Mouse (Mus musculus): Measurements from ENCODE around the gene Obsl1. TPM values are rescaled to one million over a fixed set of nuclear protein-coding genes. Genes with fewer than 3 reads are reported as not detected.

Gene Obsl1
- total RNA-seq, 2 experiments from 2014 or later = 28.4 to 41.4 TPM

- Histone ChIP-seq H3K4me3 (no peak overlapping the region), H3K27ac (no peak overlapping the region)
- intact Hi-C loops (cut with DNase I) = no loop called here
- no peak for DNase-seq
- TF ChIP-seq CTCF (IDR thresholded peaks at IDR 0.05) = peak; percentile 70
Measured at GRCm38 (mm10) chr1:75494878-75495548, 11.2 kb downstream of the Obsl1 start.

- Histone ChIP-seq H3K4me3 (no peak overlapping the region), H3K27ac (no peak overlapping the region)
- DNase-seq = no peak
- no peak for TF ChIP-seq CTCF (IDR thresholded peaks at IDR 0.05)
- intact Hi-C loops (cut with DNase I) = no loop called here
Measured at GRCm38 (mm10) chr1:75492579-75493170, 13.6 kb downstream of the Obsl1 start.

DNA sequence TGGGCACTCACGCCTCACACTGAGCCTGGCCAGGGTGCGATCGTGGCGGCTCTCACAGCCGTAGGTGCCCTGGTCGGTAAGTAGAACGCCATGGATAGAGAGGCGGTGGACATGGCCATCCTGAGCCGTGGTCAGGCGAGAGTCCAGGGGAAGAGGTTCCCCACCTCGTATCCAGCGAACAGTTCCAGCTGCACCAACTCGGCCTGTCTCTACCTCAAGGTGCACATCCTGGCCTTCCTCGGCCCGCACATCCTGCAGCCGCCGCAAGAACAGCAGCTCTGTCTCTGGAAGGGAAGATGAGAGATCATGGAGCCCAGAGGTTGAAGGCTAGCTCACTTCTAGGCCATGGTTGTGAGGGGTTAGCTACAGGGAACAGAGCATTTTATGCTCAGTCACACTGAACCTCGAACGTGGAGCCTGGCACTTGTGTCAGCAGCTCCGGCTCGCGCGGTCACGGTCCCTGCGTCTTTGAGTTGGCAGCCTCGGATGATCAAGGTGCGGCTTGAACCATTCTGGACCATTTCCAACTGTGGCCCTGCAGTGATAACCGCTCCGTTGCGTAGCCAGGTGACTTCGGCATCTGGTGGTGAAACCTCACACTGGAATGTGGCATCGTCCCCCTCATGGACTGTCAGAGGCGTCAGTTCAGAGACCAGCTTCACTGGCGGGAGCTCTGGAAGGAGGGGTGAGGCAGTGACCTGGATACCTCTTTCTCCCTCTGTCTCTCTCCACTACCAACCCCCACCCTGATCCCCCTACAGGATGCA lies 15.3 kb downstream of the Obsl1 start:
- no peak for DNase-seq
- Histone ChIP-seq H3K4me3 (no peak overlapping the region), H3K27ac (no peak overlapping the region)
- intact Hi-C loops (cut with DNase I) = no loop called here
- TF ChIP-seq CTCF (IDR thresholded peaks at IDR 0.05) = no peak

GRCm38 (mm10) chr1:75487405-75488161 lies 18.7 kb downstream of the Obsl1 start:
- intact Hi-C loops (cut with DNase I) = no loop called here
- DNase-seq = peak; percentile 71
- Histone ChIP-seq H3K27ac (no peak overlapping the region), H3K4me3 (peak overlapping the region; percentile 69)
- TF ChIP-seq CTCF (IDR thresholded peaks at IDR 0.05) = no peak

GRCm38 (mm10) chr1:75487040-75487404 lies 19.2 kb downstream of the Obsl1 start:
- TF ChIP-seq CTCF (IDR thresholded peaks at IDR 0.05) = no peak
- Histone ChIP-seq H3K27ac (no peak overlapping the region), H3K4me3 (peak overlapping the region; percentile 69)
- DNase-seq = no peak
- intact Hi-C loops (cut with DNase I) = no loop called here

DNA sequence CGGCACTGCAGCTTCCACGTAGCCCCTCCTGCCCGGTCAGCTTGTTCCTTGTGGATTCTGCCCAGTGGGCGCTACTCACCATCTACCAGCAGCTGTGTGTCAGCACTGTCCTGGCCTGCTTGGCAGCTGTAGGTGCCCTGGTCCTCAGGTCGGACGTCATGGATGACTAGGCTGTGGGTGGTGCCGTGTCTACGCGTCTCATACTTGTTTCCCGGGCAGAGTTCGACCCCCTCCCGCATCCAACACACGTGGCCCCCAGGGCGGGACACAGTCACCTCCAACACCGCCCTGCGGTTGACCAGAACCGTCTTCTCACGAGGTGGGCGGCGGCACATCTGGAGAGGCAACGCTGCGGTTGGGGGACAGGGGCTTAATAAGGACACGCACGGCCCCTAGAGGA lies 19.7 kb downstream of the Obsl1 start:
- no peak overlapping the region for H3K4me3 ChIP-seq
- no peak overlapping the region for H3K27ac ChIP-seq
- DNase-seq = no peak
- intact Hi-C loops (cut with DNase I) = no loop called here
- TF ChIP-seq CTCF (IDR thresholded peaks at IDR 0.05) = no peak

DNA sequence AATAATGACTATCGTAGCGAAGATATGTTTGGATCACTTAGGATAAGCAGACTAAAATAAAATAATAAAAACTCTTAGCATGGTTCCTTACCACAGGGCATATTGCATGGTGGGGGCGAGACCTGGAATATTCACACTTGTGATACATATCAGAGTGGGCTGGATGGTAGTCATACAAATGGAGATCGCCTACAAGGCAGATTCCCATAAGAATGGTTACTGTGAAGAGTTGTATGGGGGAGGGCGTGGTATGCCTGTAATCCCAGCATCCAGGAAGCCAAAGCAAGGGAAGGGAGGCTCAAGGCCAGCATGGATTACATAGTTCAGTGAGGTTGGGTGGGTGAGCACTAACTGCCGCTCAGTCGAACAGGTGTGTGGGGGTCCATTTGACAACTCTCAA lies 25.5 kb downstream of the Obsl1 start:
- no peak overlapping the region for H3K4me3 ChIP-seq
- no peak for TF ChIP-seq CTCF (IDR thresholded peaks at IDR 0.05)
- intact Hi-C loops (cut with DNase I) = no loop called here
- no peak overlapping the region for H3K27ac ChIP-seq
- no peak for DNase-seq

DNA sequence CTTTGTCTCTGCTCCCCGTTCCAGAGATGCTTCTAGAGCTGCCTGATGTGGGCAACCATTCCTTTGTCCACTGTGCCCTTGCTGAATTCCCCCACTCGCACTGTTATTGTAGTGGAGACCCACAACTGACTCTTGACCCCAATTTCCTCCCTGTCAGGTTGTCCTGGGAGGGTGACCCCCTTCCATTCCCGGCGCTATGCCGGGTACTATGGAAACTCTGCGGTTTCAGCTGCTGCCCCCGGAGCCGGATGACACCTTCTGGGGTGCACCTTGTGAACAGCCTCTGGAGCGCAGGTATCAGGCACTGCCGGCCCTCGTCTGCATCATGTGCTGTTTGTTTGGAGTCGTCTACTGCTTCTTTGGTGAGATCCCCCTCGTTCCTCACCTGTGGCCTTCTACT lies 26.2 kb downstream of the Obsl1 start:
- peak overlapping the region; percentile 79 for H3K4me3 ChIP-seq
- intact Hi-C loops (cut with DNase I) = no loop called here
- TF ChIP-seq CTCF (IDR thresholded peaks at IDR 0.05) = no peak

DNA sequence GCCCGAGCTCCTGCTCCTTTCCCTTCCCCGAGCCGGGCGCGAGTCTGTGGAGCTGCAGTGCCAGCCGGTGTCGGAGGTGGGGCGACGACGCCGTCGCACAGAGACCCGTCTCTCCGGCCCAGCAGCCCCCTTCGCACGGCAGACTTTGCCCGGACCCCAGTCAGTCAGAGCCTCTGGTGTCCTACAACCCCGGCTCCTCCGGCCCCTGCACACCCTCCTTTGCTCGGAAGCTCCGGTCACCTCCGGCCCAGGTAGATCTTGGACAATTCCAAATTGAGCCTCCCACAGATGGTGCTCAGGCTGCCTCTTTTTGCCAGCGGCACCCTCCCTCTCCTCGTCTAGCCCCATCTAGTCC lies 26.6 kb downstream of the Obsl1 start:
- TF ChIP-seq CTCF (IDR thresholded peaks at IDR 0.05) = no peak
- Histone ChIP-seq H3K27ac (peak overlapping the region; percentile 88), H3K4me3 (peak overlapping the region; percentile 79)
- intact Hi-C loops (cut with DNase I) = no loop called here
- no peak for DNase-seq

More for the DNA sequence above, 26.2 kb downstream of the Obsl1 start:
- no peak for DNase-seq
- no peak overlapping the region for H3K27ac ChIP-seq

DNA sequence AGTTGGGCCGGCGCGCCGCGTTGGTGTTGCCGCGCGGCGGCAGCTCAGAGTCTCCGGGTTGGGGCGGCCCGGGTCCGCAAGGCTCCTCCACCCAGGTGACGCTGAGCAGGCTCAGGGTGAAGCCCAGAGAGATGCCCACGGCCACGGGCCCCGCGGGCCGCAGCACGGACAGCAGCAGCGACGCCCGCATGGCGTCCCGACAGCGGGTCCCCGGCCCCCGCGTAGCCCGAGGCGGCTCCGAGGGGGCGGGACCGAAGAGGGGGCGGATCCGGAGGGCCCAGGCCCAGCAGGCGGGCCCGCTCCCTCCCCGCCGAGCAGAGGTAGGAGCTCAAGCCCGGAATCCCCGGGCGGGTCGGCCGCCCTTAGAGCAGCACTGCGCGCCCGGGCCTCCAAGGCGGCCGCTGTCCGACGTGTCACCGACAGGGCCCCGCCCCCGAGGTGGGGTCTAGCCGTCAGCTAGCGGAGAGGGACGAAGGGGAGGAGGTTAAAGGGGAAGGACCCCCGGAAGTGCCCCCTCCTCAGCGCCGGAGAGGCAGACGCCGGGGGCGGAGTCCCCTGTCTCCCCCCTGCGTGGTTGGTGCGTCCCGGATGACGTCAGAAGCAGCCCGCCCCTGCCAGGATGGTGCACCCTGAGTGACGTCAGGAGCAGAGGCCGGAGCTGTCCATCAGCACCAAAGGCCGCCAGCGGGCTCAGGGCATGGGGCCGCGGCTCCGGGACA lies 27.2 kb downstream of the Obsl1 start, which contains the start of the genes Chpf and Tmem198:
Gene Chpf (minus strand): TSS at position 392 of the 719 bp plus-strand sequence.
Gene Tmem198 (plus strand): TSS at position 617 of the 719 bp plus-strand sequence.
- peak; percentile 95 for DNase-seq
- Histone ChIP-seq H3K4me3 (peak within 1 kb of the TSS; percentile 79), H3K27ac (peak within 1 kb of the TSS; percentile 88)
- no peak for TF ChIP-seq CTCF (IDR thresholded peaks at IDR 0.05)
- intact Hi-C loops (cut with DNase I) = no loop called here

DNA sequence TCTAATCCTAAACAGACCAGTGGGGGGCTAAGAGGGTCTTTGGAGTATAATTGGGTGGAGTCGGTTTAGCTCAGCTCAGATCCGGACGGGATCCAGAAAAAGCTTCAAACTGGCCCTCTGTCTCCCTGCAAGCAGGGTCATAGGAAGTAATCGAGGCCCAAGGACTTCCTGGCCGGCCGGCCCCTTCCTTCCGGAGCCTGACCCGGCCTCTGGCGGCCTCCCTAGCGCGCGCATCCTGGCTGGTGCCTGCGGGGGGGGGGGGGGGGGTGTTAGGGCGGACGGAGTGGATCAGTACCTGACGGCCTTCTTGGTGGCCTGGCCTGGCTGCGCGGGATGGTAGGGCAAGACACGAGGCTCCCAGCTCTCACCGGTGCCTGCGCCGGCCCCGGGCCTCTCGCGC lies 27.8 kb downstream of the Obsl1 start:
- peak overlapping the region; percentile 88 for H3K27ac ChIP-seq

DNA sequence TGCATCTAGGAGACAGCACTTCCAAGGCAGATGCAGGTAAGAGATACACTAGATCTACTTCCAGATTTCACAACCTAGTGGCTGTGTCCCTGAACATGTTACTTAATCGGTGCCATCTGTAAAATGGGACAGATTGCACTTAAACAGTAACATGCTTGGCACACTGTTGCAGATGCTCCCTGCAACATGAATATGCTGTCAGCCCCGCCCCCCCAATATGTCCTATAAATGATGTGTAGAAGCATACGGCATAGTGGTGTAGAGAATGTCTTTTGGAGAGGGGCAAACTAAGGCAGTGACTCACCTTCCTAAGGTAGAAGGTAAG lies 28.3 kb downstream of the Obsl1 start:
- no peak for TF ChIP-seq CTCF (IDR thresholded peaks at IDR 0.05)
- H3K27ac ChIP-seq = no peak overlapping the region
- no peak for DNase-seq
- peak overlapping the region; percentile 79 for H3K4me3 ChIP-seq
- intact Hi-C loops (cut with DNase I) = loop anchor here (1.0 kb wide), 2 partner anchors 81 to 119 kb away; no protein-coding TSS in a partner anchor

More for the DNA sequence above, 27.8 kb downstream of the Obsl1 start:
- H3K4me3 ChIP-seq = peak overlapping the region; percentile 79
- intact Hi-C loops (cut with DNase I) = no loop called here
- peak; percentile 63 for DNase-seq
- TF ChIP-seq CTCF (IDR thresholded peaks at IDR 0.05) = no peak
